Mouse (Mus musculus): ENCODE data around the gene Emc3. TPM values are rescaled to one million over a fixed set of nuclear protein-coding genes. Genes with fewer than 3 reads are reported as not detected.

Gene Emc3
- polyA plus RNA-seq, 1 experiment from 2014 or later: 88.5 TPM

GRCm38 (mm10) chr6:113494258-113494788 is 37.1 kb downstream of the Emc3 start:
- Histone ChIP-seq H3K9ac (peak overlapping the region; percentile 20; the same call in 1 of the 2 replicates), H3K4me1 (peaks cover 15% of the 10 kb centered on the region), H3K4me3 (replicated peaks) (peak overlapping the region; percentile 43), H3K9me3 (no peaks in the 10 kb centered on the region), H3K4me2 (peak overlapping the region; percentile 78), H3K27ac (no peak overlapping the region), H3K27me3 (replicated peaks) (peaks cover 17% of the 10 kb centered on the region), H3K36me3 (no peaks in the 10 kb centered on the region; the same call in 1 of the 2 replicates)
- WGBS: under 1% methylated on average over 54 of the region's 54 CpGs
- ATAC-seq (ENCODE audit: insufficient read depth, low FRiP score, low read depth): peak; percentile 69

DNA sequence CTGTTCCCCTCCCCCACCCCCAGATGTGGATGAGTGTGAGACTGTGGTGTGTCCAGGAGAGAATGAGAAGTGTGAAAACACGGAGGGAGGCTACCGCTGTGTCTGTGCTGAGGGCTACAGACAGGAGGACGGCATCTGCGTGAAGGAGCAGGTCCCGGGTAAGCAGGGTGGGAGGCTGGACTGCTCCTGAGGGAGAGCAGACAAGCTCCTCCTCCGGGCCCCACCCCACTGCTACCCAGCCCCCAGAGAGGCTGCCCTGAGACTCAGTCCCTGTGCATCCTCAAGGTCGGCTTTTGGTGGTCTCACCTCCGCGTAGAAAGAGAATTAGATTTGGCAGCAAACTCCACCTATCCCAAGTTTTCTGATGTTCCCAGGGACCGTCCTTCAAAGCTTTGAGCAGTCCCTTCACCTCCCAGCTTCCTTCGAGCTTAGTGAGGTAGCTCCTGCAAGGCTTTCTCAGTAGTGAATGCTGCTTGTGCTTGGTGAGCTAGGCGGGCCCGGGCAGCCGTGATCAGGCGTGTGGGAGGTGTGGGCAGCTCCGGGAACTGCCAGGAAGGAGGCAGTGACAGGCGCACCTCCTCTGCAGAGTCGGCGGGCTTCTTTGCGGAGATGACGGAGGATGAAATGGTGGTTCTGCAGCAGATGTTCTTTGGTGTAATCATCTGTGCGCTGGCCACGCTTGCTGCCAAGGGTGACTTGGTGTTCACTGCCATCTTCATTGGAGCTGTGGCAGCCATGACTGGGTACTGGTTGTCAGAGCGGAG is 39.2 kb downstream of the Emc3 start:
- Histone ChIP-seq H3K36me3 (no peaks in the 10 kb centered on the region; the same call in 1 of the 2 replicates), H3K27me3 (replicated peaks) (peaks cover 17% of the 10 kb centered on the region), H3K27ac (no peak overlapping the region), H3K4me1 (peaks cover 15% of the 10 kb centered on the region), H3K9me3 (no peaks in the 10 kb centered on the region), H3K4me2 (no peak overlapping the region), H3K9ac (no peak overlapping the region), H3K4me3 (replicated peaks) (no peak overlapping the region)
- 78% methylated on average over 24 of the region's 24 CpGs for WGBS
- ATAC-seq (ENCODE audit: insufficient read depth, low FRiP score, low read depth): no peak

DNA sequence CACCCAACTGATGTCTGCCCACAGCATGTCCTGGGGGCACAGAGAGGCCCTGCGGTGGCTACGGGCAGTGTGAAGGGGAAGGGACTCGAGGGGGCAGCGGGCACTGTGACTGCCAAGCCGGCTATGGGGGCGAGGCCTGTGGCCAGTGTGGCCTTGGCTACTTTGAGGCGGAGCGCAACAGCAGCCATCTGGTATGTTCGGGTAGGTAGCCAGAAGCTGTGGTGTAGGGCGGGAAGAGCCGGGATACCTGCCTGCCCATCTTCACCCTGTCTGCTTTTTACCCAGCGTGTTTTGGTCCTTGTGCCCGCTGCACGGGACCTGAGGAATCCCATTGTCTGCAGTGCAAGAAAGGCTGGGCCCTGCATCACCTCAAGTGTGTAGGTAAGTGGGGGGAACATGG is 42.0 kb downstream of the Emc3 start:
- no peak for ATAC-seq (ENCODE audit: insufficient read depth, low FRiP score, low read depth)
- H3K4me1 ChIP-seq: peaks cover 4% of the 10 kb centered on the region
- no peaks in the 10 kb centered on the region for H3K9me3 ChIP-seq
- WGBS: 91% methylated on average over 14 of the region's 14 CpGs
- H3K27me3 ChIP-seq (replicated peaks): no peaks in the 10 kb centered on the region
- H3K9ac ChIP-seq: no peak overlapping the region
- no peaks in the 10 kb centered on the region; the same call in 1 of the 2 replicates for H3K36me3 ChIP-seq
- no peak overlapping the region for H3K4me3 ChIP-seq (replicated peaks)
- H3K4me2 ChIP-seq: no peak overlapping the region
- no peak overlapping the region for H3K27ac ChIP-seq

DNA sequence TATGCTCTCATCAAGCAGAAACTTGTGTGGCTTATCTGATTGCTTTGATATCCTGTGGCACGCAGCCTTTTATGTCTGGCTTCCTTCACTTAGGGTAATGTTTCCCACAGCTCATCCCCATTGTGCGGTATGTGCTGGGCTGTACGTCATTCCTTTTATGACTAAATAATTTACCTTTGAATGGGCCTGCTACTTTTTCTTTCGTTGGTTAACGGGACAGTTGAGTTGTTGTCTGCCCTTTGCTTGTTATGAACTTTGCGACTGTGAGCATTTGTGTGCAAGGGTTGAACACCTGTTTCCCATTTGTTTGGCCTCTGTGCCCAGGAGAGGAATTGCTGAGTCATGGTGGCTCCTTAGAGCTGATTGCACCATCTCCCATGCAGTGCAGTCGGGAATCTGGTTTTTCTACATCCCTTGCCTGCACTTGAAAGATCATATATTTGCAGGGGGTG is 44.3 kb downstream of the Emc3 start:
- H3K4me1 ChIP-seq: peaks cover 14% of the 10 kb centered on the region
- H3K9ac ChIP-seq: no peak overlapping the region
- H3K4me3 ChIP-seq (replicated peaks): no peak overlapping the region
- H3K27me3 ChIP-seq (replicated peaks): peaks cover 6% of the 10 kb centered on the region; the same call in 1 of the 2 replicates
- H3K4me2 ChIP-seq: no peak overlapping the region
- no peaks in the 10 kb centered on the region for H3K9me3 ChIP-seq
- no peaks in the 10 kb centered on the region; the same call in 1 of the 2 replicates for H3K36me3 ChIP-seq
- 45% methylated on average over 7 of the region's 7 CpGs for WGBS
- ATAC-seq (ENCODE audit: insufficient read depth, low FRiP score, low read depth): no peak
- H3K27ac ChIP-seq: no peak overlapping the region

DNA sequence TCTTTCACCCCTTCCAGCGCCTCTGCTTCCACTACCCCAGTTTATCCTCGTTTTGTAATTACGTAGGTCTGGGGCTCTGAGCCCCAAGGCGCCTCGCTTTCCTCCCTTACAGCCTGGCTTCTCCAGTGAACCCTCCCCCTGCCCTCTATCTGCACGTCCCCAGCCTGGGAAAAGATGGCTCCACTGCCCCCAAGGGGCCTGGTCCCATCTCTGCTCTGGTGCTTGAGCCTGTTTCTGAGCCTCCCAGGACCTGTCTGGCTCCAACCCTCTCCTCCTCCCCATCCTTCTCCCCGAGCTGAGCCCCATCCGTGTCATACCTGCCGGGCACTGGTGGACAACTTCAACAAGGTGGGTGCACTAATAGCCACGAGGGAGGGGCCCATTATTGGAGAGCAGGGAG is 47.7 kb downstream of the Emc3 start:
- Histone ChIP-seq H3K36me3 (no peaks in the 10 kb centered on the region), H3K4me1 (peaks cover 15% of the 10 kb centered on the region), H3K4me2 (peak overlapping the region; percentile 89), H3K27me3 (replicated peaks) (peaks cover 23% of the 10 kb centered on the region; the same call in 1 of the 2 replicates), H3K9me3 (no peaks in the 10 kb centered on the region), H3K4me3 (replicated peaks) (peak overlapping the region; percentile 55), H3K27ac (peak overlapping the region; percentile 78), H3K9ac (peak overlapping the region; percentile 35)
- WGBS: 9% methylated on average over 10 of the region's 10 CpGs
- peak; percentile 20; the same call in 1 of the 2 replicates for ATAC-seq (ENCODE audit: insufficient read depth, low FRiP score, low read depth)

DNA sequence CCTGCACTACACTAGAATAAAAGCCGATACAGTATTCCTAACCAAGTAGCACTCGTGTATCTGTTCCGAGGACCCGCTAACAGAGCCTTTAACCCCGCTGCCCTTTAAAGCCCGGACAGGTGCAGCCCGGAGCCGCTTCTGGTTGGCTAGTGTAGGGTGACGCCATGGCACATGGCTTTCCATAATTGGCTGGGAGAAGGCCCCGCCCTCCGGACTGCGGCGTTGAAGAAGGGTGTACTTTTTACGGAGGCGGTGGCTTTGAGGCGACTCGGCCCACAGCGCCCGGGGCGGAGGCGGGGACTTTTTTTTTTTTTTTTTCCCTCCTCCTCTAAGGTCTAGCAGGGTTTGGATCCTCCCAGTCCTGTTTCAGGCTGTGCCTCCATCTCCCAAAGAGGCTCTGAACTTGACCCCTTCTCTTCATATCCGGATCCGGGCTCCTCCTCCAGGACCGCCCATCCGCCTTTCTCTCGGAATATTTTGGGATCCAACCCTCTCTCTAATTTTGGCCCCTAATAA is 48.3 kb downstream of the Emc3 start, which contains the start of gene Creld1:
Creld1 (plus strand) TSS at position 198 of the 516 bp plus-strand sequence.
- WGBS: under 1% methylated on average over 26 of the region's 26 CpGs
- peaks cover 23% of the 10 kb centered on the region; the same call in 1 of the 2 replicates for H3K27me3 ChIP-seq (replicated peaks)
- peak; percentile 96 for ATAC-seq (ENCODE audit: insufficient read depth, low FRiP score, low read depth)
- H3K27ac ChIP-seq: peak within 1 kb of the TSS; percentile 80
- peak within 1 kb of the TSS; percentile 44 for H3K9ac ChIP-seq
- H3K4me3 ChIP-seq (replicated peaks): peak within 1 kb of the TSS; percentile 55
- no peaks in the 10 kb centered on the region for H3K9me3 ChIP-seq
- peak within 1 kb of the TSS; percentile 89 for H3K4me2 ChIP-seq
- H3K4me1 ChIP-seq: peaks cover 15% of the 10 kb centered on the region
- no peaks in the 10 kb centered on the region for H3K36me3 ChIP-seq

DNA sequence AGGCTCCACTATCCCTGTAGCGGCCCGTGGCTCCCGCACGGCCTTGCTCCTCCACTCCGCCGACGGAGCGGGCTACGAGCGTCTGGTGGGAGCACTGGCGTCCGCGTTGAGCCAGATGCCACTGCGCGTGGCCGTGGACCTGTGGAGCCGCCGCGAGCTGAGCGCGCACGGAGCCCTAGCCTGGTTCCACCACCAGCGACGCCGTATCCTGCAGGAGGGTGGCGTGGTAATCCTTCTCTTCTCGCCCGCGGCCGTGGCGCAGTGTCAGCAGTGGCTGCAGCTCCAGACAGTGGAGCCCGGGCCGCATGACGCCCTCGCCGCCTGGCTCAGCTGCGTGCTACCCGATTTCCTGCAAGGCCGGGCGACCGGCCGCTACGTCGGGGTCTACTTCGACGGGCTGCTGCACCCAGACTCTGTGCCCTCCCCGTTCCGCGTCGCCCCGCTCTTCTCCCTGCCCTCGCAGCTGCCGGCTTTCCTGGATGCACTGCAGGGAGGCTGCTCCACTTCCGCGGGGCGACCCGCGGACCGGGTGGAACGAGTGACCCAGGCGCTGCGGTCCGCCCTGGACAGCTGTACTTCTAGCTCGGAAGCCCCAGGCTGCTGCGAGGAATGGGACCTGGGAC is 48.9 kb downstream of the Emc3 start:
- ATAC-seq (ENCODE audit: insufficient read depth, low FRiP score, low read depth): peak; percentile 24
- peak overlapping the region; percentile 80 for H3K27ac ChIP-seq
- peak overlapping the region; percentile 44 for H3K9ac ChIP-seq
- H3K4me1 ChIP-seq: peaks cover 15% of the 10 kb centered on the region
- peaks cover 23% of the 10 kb centered on the region; the same call in 1 of the 2 replicates for H3K27me3 ChIP-seq (replicated peaks)
- peak overlapping the region; percentile 55 for H3K4me3 ChIP-seq (replicated peaks)
- 2% methylated on average over 65 of the region's 65 CpGs for WGBS
- no peaks in the 10 kb centered on the region for H3K36me3 ChIP-seq
- H3K4me2 ChIP-seq: peak overlapping the region; percentile 89
- no peaks in the 10 kb centered on the region for H3K9me3 ChIP-seq

- Histone ChIP-seq H3K27ac (peak overlapping the region; percentile 35; the same call in 1 of the 2 replicates), H3K36me3 (no peaks in the 10 kb centered on the region), H3K27me3 (replicated peaks) (peaks cover 23% of the 10 kb centered on the region; the same call in 1 of the 2 replicates), H3K4me2 (no peak overlapping the region), H3K9me3 (no peaks in the 10 kb centered on the region), H3K9ac (no peak overlapping the region), H3K4me1 (peaks cover 15% of the 10 kb centered on the region), H3K4me3 (replicated peaks) (no peak overlapping the region)
- WGBS: 56% methylated on average over 18 of the region's 18 CpGs
- ATAC-seq (ENCODE audit: insufficient read depth, low FRiP score, low read depth): no peak
Observed at GRCm38 (mm10) chr6:113480555-113481373, 50.7 kb downstream of the Emc3 start.

- Histone ChIP-seq H3K27ac (no peak overlapping the region), H3K9ac (no peak overlapping the region), H3K9me3 (no peaks in the 10 kb centered on the region), H3K4me3 (replicated peaks) (no peak overlapping the region), H3K4me1 (peaks cover 13% of the 10 kb centered on the region), H3K4me2 (no peak overlapping the region), H3K27me3 (replicated peaks) (peaks cover 23% of the 10 kb centered on the region; the same call in 1 of the 2 replicates), H3K36me3 (no peaks in the 10 kb centered on the region)
- ATAC-seq (ENCODE audit: insufficient read depth, low FRiP score, low read depth): no peak
- 77% methylated on average over 10 of the region's 10 CpGs for WGBS
Observed at GRCm38 (mm10) chr6:113478906-113479305, 52.5 kb downstream of the Emc3 start.

GRCm38 (mm10) chr6:113477353-113477752 is 54.1 kb downstream of the Emc3 start:
- Histone ChIP-seq H3K9me3 (no peaks in the 10 kb centered on the region), H3K36me3 (no peaks in the 10 kb centered on the region), H3K27me3 (replicated peaks) (peaks cover 19% of the 10 kb centered on the region; the same call in 1 of the 2 replicates), H3K9ac (no peak overlapping the region), H3K27ac (no peak overlapping the region), H3K4me1 (peaks cover 2% of the 10 kb centered on the region; the same call in 1 of the 2 replicates), H3K4me3 (replicated peaks) (no peak overlapping the region), H3K4me2 (no peak overlapping the region)
- ATAC-seq (ENCODE audit: insufficient read depth, low FRiP score, low read depth): no peak
- 17% methylated on average over 7 of the region's 7 CpGs for WGBS

GRCm38 (mm10) chr6:113473715-113474114 is 57.7 kb downstream of the Emc3 start:
- 82% methylated on average over 6 of the region's 6 CpGs for WGBS
- Histone ChIP-seq H3K4me2 (no peak overlapping the region), H3K27ac (no peak overlapping the region), H3K27me3 (replicated peaks) (peaks cover 5% of the 10 kb centered on the region; the same call in 1 of the 2 replicates), H3K36me3 (no peaks in the 10 kb centered on the region), H3K9ac (no peak overlapping the region), H3K4me3 (replicated peaks) (no peak overlapping the region), H3K4me1 (peaks cover 23% of the 10 kb centered on the region), H3K9me3 (no peaks in the 10 kb centered on the region)
- ATAC-seq (ENCODE audit: insufficient read depth, low FRiP score, low read depth): no peak
